Mouse (Mus musculus): ENCODE data around the gene Ormdl3.

Gene Ormdl3

GRCm38 (mm10) chr11:98590548-98591445 is 3.6 kb upstream of the Ormdl3 start:
- in situ Hi-C loops (cut with MboI, MseI) = no loop called here

- in situ Hi-C loops (cut with MboI, MseI) = loop anchor here (10.0 kb wide), 1 partner anchor 45 kb away; no protein-coding TSS in a partner anchor
Measured at GRCm38 (mm10) chr11:98589306-98589705, 2.1 kb upstream of the Ormdl3 start.

GRCm38 (mm10) chr11:98588833-98589281 is 1.7 kb upstream of the Ormdl3 start:
- in situ Hi-C loops (cut with MboI, MseI) = loop anchor here (10.0 kb wide), 1 partner anchor 46 kb away; no protein-coding TSS in a partner anchor

- in situ Hi-C loops (cut with MboI, MseI) = loop anchor here (10.0 kb wide), 1 partner anchor 47 kb away; no protein-coding TSS in a partner anchor
Measured at GRCm38 (mm10) chr11:98587684-98588546, 747 bp upstream of the Ormdl3 start.

- in situ Hi-C loops (cut with MboI, MseI) = loop anchor here (10.0 kb wide), 1 partner anchor 49 kb away; no protein-coding TSS in a partner anchor
Measured at GRCm38 (mm10) chr11:98586087-98586891, 879 bp downstream of the Ormdl3 start.

GRCm38 (mm10) chr11:98584629-98585177 is 2.5 kb downstream of the Ormdl3 start:
- in situ Hi-C loops (cut with MboI, MseI) = loop anchor here (10.0 kb wide), 1 partner anchor 50 kb away; no protein-coding TSS in a partner anchor

GRCm38 (mm10) chr11:98584146-98584545 is 3.0 kb downstream of the Ormdl3 start:
- in situ Hi-C loops (cut with MboI, MseI) = loop anchor here (10.0 kb wide), 1 partner anchor 51 kb away; no protein-coding TSS in a partner anchor

- in situ Hi-C loops (cut with MboI, MseI) = loop anchor here (10.0 kb wide), 1 partner anchor 51 kb away; no protein-coding TSS in a partner anchor
Measured at GRCm38 (mm10) chr11:98583571-98583970, 3.6 kb downstream of the Ormdl3 start.

- in situ Hi-C loops (cut with MboI, MseI) = loop anchor here (10.0 kb wide), 1 partner anchor 52 kb away; no protein-coding TSS in a partner anchor
Measured at GRCm38 (mm10) chr11:98583265-98583552, 4.0 kb downstream of the Ormdl3 start.

GRCm38 (mm10) chr11:98582551-98583264 is 4.5 kb downstream of the Ormdl3 start:
- in situ Hi-C loops (cut with MboI, MseI) = loop anchor here (10.0 kb wide), 1 partner anchor 52 kb away; no protein-coding TSS in a partner anchor

GRCm38 (mm10) chr11:98582030-98582388 is 5.2 kb downstream of the Ormdl3 start:
- in situ Hi-C loops (cut with MboI, MseI) = loop anchor here (10.0 kb wide), 1 partner anchor 53 kb away; no protein-coding TSS in a partner anchor

- in situ Hi-C loops (cut with MboI, MseI) = loop anchor here (10.0 kb wide), 1 partner anchor 53 kb away; no protein-coding TSS in a partner anchor
Measured at GRCm38 (mm10) chr11:98581286-98582029, 5.7 kb downstream of the Ormdl3 start.

GRCm38 (mm10) chr11:98580301-98581121 is 6.7 kb downstream of the Ormdl3 start:
- in situ Hi-C loops (cut with MboI, MseI) = loop anchor here (10.0 kb wide), 1 partner anchor 54 kb away; no protein-coding TSS in a partner anchor

GRCm38 (mm10) chr11:98577776-98578175 is 9.4 kb downstream of the Ormdl3 start:
- in situ Hi-C loops (cut with MboI, MseI) = loop anchor here (5.0 kb wide), 1 partner anchor 715 kb away; no protein-coding TSS in a partner anchor

GRCm38 (mm10) chr11:98569461-98569860 is 17.7 kb downstream of the Ormdl3 start:
- in situ Hi-C loops (cut with MboI, MseI) = no loop called here

- in situ Hi-C loops (cut with MboI, MseI) = no loop called here
Measured at GRCm38 (mm10) chr11:98568326-98568725, 18.8 kb downstream of the Ormdl3 start.

GRCm38 (mm10) chr11:98563921-98564414 is 23.2 kb downstream of the Ormdl3 start:
- in situ Hi-C loops (cut with MboI, MseI) = no loop called here

- in situ Hi-C loops (cut with MboI, MseI) = no loop called here
Measured at GRCm38 (mm10) chr11:98563025-98563424, 24.1 kb downstream of the Ormdl3 start.
